Mouse (Mus musculus): ENCODE measurements around the gene Olfr584. TPM values are rescaled to one million over a fixed set of nuclear protein-coding genes. Genes with fewer than 3 reads are reported as not detected.

Olfr584 gene
- not detected for polyA plus RNA-seq (2017; shearing (Covaris generic))

DNA sequence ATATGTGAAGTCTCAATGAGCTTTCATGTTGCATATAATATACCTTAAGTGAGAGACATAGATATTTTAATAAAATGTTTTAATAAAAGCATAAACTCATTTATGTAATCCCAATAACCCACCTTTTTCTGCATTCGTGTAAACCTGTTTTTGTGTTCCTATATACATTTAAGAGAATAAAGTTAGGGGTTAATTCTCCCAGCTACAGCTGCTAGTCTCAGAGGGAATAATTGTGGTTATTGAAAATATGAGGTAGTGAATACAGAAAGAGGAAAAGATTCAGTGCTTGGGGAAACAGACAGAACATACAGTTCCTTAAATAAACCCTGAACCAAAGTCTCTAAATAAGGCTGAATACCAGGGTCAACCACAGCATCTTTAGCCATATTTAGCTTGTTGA lies at the start of gene Olfr584:
TSS of gene Olfr584 (plus strand) at position 301 of the 400 bp plus-strand sequence.
- no peak for ATAC-seq

DNA sequence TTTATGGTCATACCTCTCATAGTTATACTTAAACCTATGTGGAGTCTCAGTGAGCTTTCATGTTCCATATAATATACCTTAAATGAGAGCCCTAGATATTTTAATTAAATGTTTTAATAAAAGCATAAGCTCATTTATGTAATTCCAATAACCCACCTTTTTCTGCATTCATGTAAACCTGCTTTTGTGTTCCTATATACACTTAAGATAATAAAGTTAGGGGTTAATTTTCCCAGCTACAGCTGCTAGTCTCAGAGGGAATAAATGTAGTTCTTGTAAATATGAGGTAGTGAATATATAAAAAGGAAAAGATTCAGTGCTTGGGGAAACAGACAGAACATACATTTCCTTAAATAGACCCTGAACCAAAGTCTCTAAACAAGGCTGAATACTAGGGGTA lies 44.0 kb upstream of the Olfr584 start, which contains the start of gene Olfr582:
TSS of gene Olfr582 (plus strand) at position 301 of the 400 bp plus-strand sequence.
- ATAC-seq, result no peak

DNA sequence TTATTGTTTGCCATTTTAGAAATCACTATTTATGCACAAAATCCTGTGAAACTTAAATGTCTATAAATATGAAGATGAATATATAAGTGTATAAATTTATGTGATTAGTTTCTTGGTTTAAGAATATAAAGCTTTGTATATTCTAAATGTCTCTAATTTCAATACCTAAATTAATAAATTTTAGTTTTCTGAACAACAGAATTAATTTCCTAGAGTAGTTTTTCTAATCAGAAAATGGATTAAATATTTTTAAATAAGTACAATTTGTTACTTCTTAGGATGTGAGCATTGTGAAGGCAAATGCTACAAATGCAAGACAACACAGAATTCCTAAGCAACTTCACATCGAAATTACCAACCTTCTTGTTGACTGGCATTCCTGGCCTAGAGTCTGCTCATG lies 30.7 kb upstream of the Olfr584 start, which contains the start of gene Olfr583:
TSS of gene Olfr583 (plus strand) at position 301 of the 400 bp plus-strand sequence.
- ATAC-seq, result no peak

DNA sequence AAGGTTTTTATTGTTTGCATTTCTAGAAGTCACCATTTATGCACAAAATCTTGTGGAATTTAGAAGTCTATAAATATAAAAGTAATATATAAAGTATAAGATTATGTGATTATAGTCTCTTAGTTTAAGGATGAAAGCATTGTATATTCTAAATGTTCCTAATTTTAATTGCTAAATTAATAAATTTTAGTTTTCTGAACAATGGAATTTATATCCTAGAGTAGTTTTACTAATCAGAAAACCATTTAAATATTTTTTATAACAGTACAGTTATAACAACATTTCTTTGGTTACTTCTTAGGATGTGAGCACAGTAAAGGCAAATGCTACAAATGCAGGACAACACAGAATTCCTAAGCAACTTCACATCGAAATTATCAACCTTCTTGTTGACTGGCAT lies 15.7 kb downstream of the Olfr584 start, which contains the start of gene Olfr585:
TSS of gene Olfr585 (plus strand) at position 301 of the 400 bp plus-strand sequence.
- ATAC-seq, result no peak

DNA sequence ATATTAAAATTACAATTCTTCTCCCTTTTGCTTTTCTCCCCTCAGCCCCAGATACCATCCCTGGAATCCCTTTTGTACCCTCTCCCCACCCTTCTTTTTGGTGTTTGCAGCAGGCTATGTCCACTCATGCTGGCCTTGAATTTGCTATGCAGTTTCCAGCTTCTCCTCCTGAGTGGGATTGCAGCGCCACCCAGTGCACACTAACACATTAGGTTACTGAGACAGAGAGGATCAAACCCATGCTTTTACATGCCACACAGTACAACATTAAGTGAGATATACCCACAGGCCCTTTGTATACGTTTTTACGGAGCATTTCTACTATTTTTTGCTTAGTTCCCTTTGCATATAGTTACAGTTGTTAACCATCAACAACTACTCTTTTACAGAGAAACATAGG lies 37.7 kb downstream of the Olfr584 start:
- no peak for ATAC-seq

DNA sequence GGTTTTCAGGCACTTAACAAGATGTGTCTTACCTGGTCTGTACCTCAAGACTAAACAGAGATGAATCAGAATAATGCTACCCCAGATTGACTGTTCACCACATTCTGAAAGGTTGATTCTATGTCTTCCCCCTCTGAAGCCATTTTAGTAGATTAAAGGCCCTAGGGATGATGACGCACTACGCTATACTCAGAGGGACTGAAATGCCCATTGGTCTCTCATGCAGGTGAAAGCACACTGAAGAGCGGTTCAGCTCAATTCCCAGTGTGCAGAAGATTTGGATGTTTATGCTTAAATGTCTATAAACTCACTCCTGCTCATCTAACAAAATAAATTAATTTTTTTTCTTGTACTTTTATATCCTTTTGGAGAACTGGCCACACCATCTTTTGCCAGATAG lies 43.9 kb downstream of the Olfr584 start, which contains the start of gene Olfr586:
TSS of gene Olfr586 (minus strand) at position 101 of the 400 bp plus-strand sequence.
- no peak for ATAC-seq

Other genes with a start within 250 kb of the Olfr584 start
- not detected for gene Olfr566, start 223.1 kb upstream of the Olfr584 start, polyA plus RNA-seq (2017; shearing (Covaris generic))
- not detected for gene Olfr568, start 204.8 kb upstream of the Olfr584 start, polyA plus RNA-seq (2017; shearing (Covaris generic))
- gene Olfr569, start 191.0 kb upstream of the Olfr584 start, polyA plus RNA-seq (2017; shearing (Covaris generic)), result not detected
- gene Olfr570, start 187.3 kb upstream of the Olfr584 start, polyA plus RNA-seq (2017; shearing (Covaris generic)), result not detected
- gene Olfr571, start 164.3 kb upstream of the Olfr584 start, polyA plus RNA-seq (2017; shearing (Covaris generic)), result under 1 TPM in 1 of 2 experiments, not detected in 1; 0.07 TPM
- gene Olfr572, start 157.5 kb upstream of the Olfr584 start, polyA plus RNA-seq (2017; shearing (Covaris generic)), result not detected
- not detected for gene Olfr573-ps1, start 139.3 kb upstream of the Olfr584 start, polyA plus RNA-seq (2017; shearing (Covaris generic))
- not detected for gene Olfr574, start 133.4 kb upstream of the Olfr584 start, polyA plus RNA-seq (2017; shearing (Covaris generic))
- gene Olfr575, start 123.1 kb upstream of the Olfr584 start, polyA plus RNA-seq (2017; shearing (Covaris generic)), result not detected
- not detected for gene Olfr576, start 119.2 kb upstream of the Olfr584 start, polyA plus RNA-seq (2017; shearing (Covaris generic))
- gene Olfr577, start 105.9 kb upstream of the Olfr584 start, polyA plus RNA-seq (2017; shearing (Covaris generic)), result not detected
- gene Olfr578, start 92.6 kb upstream of the Olfr584 start, polyA plus RNA-seq (2017; shearing (Covaris generic)), result not detected
- gene Olfr582, start 43.9 kb upstream of the Olfr584 start, polyA plus RNA-seq (2017; shearing (Covaris generic)), result not detected
- not detected for gene Olfr583, start 30.6 kb upstream of the Olfr584 start, polyA plus RNA-seq (2017; shearing (Covaris generic))
- not detected for gene Olfr585, start 15.8 kb downstream of the Olfr584 start, polyA plus RNA-seq (2017; shearing (Covaris generic))
- not detected for gene Olfr586, start 43.8 kb downstream of the Olfr584 start, polyA plus RNA-seq (2017; shearing (Covaris generic))
- not detected for gene Olfr588-ps1, start 59.0 kb downstream of the Olfr584 start, polyA plus RNA-seq (2017; shearing (Covaris generic))
- not detected for gene Olfr589, start 74.5 kb downstream of the Olfr584 start, polyA plus RNA-seq (2017; shearing (Covaris generic))
- gene Olfr591, start 96.5 kb downstream of the Olfr584 start, polyA plus RNA-seq (2017; shearing (Covaris generic)), result not detected
- gene Olfr592, start 102.9 kb downstream of the Olfr584 start, polyA plus RNA-seq (2017; shearing (Covaris generic)), result not detected
- gene Olfr593, start 130.0 kb downstream of the Olfr584 start, polyA plus RNA-seq (2017; shearing (Covaris generic)), result not detected
- gene Olfr594, start 135.1 kb downstream of the Olfr584 start, polyA plus RNA-seq (2017; shearing (Covaris generic)), result not detected
- gene Usp17ld, start 170.6 kb downstream of the Olfr584 start, polyA plus RNA-seq (2017; shearing (Covaris generic)), result not detected
- gene Olfr596, start 223.8 kb downstream of the Olfr584 start, polyA plus RNA-seq (2017; shearing (Covaris generic)), result not detected
- gene Olfr597, start 234.4 kb downstream of the Olfr584 start, polyA plus RNA-seq (2017; shearing (Covaris generic)), result not detected
- not detected for gene Olfr598, start 241.7 kb downstream of the Olfr584 start, polyA plus RNA-seq (2017; shearing (Covaris generic))